Mouse (Mus musculus): ENCODE measurements around the gene Rhpn2. TPM values are rescaled to one million over a fixed set of nuclear protein-coding genes. Genes with fewer than 3 reads are reported as not detected.

Rhpn2 gene
- total RNA-seq, 2 experiments from 2014 or later, result 1.7 to 2.9 TPM

- no peak for DNase-seq
Measured at GRCm38 (mm10) chr7:35388694-35389093, 54.7 kb downstream of the Rhpn2 start.

GRCm38 (mm10) chr7:35392935-35393334, 59.0 kb downstream of the Rhpn2 start:
- peak in 1 of 2 experiments; percentile 39 for DNase-seq

- no peak for DNase-seq
Measured at GRCm38 (mm10) chr7:35395734-35396456, 61.9 kb downstream of the Rhpn2 start.

- peak; percentile 88 to 89 for DNase-seq
Measured at GRCm38 (mm10) chr7:35396542-35397168, 62.7 kb downstream of the Rhpn2 start, which contains the start of the genes Faap24 and Cep89. TSS of gene Faap24 (minus strand) at chr7:35396836. TSS of gene Cep89 (plus strand) at chr7:35397035.

GRCm38 (mm10) chr7:35401169-35401568, 67.2 kb downstream of the Rhpn2 start:
- no peak for DNase-seq

GRCm38 (mm10) chr7:35415226-35415625, 81.3 kb downstream of the Rhpn2 start:
- no peak for DNase-seq

- DNase-seq, result peak; percentile 27 to 54
Measured at GRCm38 (mm10) chr7:35415801-35416653, 82.1 kb downstream of the Rhpn2 start.

- no peak for DNase-seq
Measured at GRCm38 (mm10) chr7:35416654-35416948, 82.6 kb downstream of the Rhpn2 start.

- no peak for DNase-seq
Measured at GRCm38 (mm10) chr7:35423071-35423470, 89.1 kb downstream of the Rhpn2 start.

- DNase-seq, result no peak
Measured at GRCm38 (mm10) chr7:35428146-35428545, 94.2 kb downstream of the Rhpn2 start.

GRCm38 (mm10) chr7:35435266-35435665, 101.3 kb downstream of the Rhpn2 start:
- DNase-seq, result no peak

Other genes with a start within 250 kb of the Rhpn2 start
- gene Cebpa, start 214.9 kb upstream of the Rhpn2 start, total RNA-seq (2021), result 100 to 1,000 TPM; 124 to 150 TPM
- gene Slc7a10, start 147.8 kb upstream of the Rhpn2 start, total RNA-seq (2021), result 1 to 10 TPM; 6.2 to 7.7 TPM
- gene Lrp3, start 118.7 kb upstream of the Rhpn2 start, total RNA-seq (2021), result 10 to 100 TPM; 18.4 to 19.3 TPM
- gene Gpatch1, start 15.7 kb upstream of the Rhpn2 start, total RNA-seq (2021), result 10 to 100 TPM; 14.9 to 17.5 TPM
- 1 to 10 TPM; 6.7 to 8.4 TPM for gene Faap24, start 62.7 kb downstream of the Rhpn2 start, total RNA-seq (2021)
- 10 to 100 TPM; 17.0 to 17.7 TPM for gene Cep89, start 62.9 kb downstream of the Rhpn2 start, total RNA-seq (2021)
- gene Slc7a9, start 114.6 kb downstream of the Rhpn2 start, total RNA-seq (2021), result not detected
- gene Tdrd12, start 203.6 kb downstream of the Rhpn2 start, total RNA-seq (2021), result under 1 TPM in 1 of 2 experiments, not detected in 1; 0.16 TPM
- 10 to 100 TPM; 51.4 to 57.6 TPM for gene Nudt19, start 222.1 kb downstream of the Rhpn2 start, total RNA-seq (2021)

Data from adrenal gland, postnatal 36 days (tissue).